Mouse (Mus musculus) heart, adult 2 months (tissue): ENCODE data around the gene Gm37240. TPM values are rescaled to one million over a fixed set of nuclear protein-coding genes. Genes with fewer than 3 reads are reported as not detected.

Experiments used
- DNase-seq, 2 experiments: peaks; one replicate each; pipeline ENCODE4 v3.0.0; 2021
- H3K27ac ChIP-seq: fragments of 200-600 bp; 2 replicates; pipeline ENCODE4 v1.8.1; 2022
- H3K27me3 ChIP-seq: fragments of 200-500 bp; 2 replicates; pipeline ENCODE4 v1.6.1; 2012; ENCODE audit warnings: mild to moderate bottlenecking, low read length, inconsistent platforms, mixed read lengths; ENCODE audit not compliant: control insufficient read depth, insufficient read depth
- H3K36me3 ChIP-seq: fragments of 200-500 bp; 2 replicates; pipeline ENCODE4 v1.6.1; 2012; ENCODE audit warnings: low read length, inconsistent platforms; ENCODE audit not compliant: control insufficient read depth, insufficient read depth
- H3K4me1 ChIP-seq: fragments of 200-500 bp; 2 replicates; pipeline ENCODE4 v1.6.1; 2011; ENCODE audit warnings: low read length; ENCODE audit not compliant: control insufficient read depth, insufficient read depth
- H3K4me3 ChIP-seq: fragments of 200-600 bp; 2 replicates; pipeline ENCODE4 v1.8.1; 2022
- H3K79me2 ChIP-seq: fragments of 200-500 bp; replicated peaks from 2 replicates; pipeline ENCODE4 v1.6.1; 2012; ENCODE audit warnings: mild to moderate bottlenecking, inconsistent platforms, low read length, moderate library complexity, mixed read lengths; ENCODE audit not compliant: control insufficient read depth, insufficient read depth
- H3K9ac ChIP-seq: fragments of 200-500 bp; 2 replicates; pipeline ENCODE4 v1.6.1; 2012; ENCODE audit warnings: low read depth, mild to moderate bottlenecking, control low read depth, inconsistent platforms, low read length, mixed read lengths
- CTCF ChIP-seq: fragments of 200-600 bp; IDR thresholded peaks from 2 replicates; pipeline ENCODE4 v1.8.1; 2022; ENCODE audit warnings: antibody characterized with exemption, mild to moderate bottlenecking, moderate library complexity
- EP300 ChIP-seq: fragments of 200-500 bp; IDR thresholded peaks from 2 replicates; pipeline ENCODE4 v1.6.1; 2011; ENCODE audit warnings: low read depth, low read length, control low read depth; ENCODE audit not compliant: insufficient read depth
- POLR2A ChIP-seq: fragments of 200-500 bp; IDR thresholded peaks from 2 replicates; pipeline ENCODE4 v1.6.1; 2011; ENCODE audit warnings: mild to moderate bottlenecking, low read depth, low read length, control low read depth; ENCODE audit not compliant: insufficient read depth
- WGBS: fragments of 180-500 bp; shearing (Covaris S2); methylation state at CpG from one replicate; pipeline ENCODE4 v1.1.7; 2018; 5-methylcytosine and 5-hydroxymethylcytosine counted together
- intact Hi-C: fragments of 180-260 bp; cut with DNase I; formaldehyde crosslinking; loops from one replicate; pipeline ENCODE4 v1.15.1; 2025
- polyA plus RNA-seq: library from polyadenylated mRNA; depleted of rRNA; stranded (reverse); fragments of >200 nt; gene quantifications from 2 replicates; pipeline ENCODE4 v1.2.3, GENCODE M21; 2012
- total RNA-seq, 2 experiments: library from RNA; stranded (reverse); gene quantifications; 2 replicates each; pipeline ENCODE4 v1.2.3; 2021

The Gm37240 gene
- total and polyA plus RNA-seq, 3 experiments, result 25.0 to 45.3 (median 36.6) TPM

DNA sequence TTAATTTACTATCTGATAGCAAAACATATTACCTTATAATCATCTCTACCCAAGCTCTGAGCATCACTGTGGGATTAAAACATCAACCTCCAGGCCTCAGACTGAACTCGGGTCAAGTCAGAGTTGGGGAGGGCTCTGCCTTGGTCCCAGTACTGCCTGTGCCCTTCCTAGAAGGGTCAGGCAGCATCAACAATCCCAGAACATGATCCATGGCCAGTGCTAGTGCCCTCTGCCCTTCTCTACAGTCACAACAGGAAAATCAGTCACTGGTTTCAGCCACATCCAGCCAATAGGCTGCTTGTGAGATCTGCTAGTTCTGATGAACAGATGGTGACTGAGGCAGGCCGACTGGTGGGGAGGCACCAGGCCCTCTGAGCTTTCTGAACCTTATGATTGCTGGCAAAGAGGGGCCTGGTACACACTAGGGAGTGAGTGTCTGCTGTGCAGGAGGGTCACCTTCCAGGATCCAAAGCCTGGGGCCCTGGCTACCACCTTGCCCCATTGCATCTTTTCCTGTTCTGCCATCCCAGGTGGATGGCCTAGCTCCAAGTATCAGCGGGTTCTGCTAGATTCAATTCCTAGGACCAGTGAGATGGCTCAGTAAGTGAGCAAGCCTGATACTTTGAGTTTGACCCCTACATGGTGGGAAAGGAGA lies 401.7 kb downstream of the Gm37240 start:
- Histone ChIP-seq H3K79me2 (no peaks in the 10 kb centered on the region), H3K36me3 (no peaks in the 10 kb centered on the region), H3K9ac (no peak overlapping the region), H3K27me3 (no peaks in the 10 kb centered on the region), H3K27ac (no peak overlapping the region), H3K4me3 (no peak overlapping the region), H3K4me1 (no peaks in the 10 kb centered on the region)
- 82% methylated on average over 3 of the region's 3 CpGs for WGBS
- TF ChIP-seq EP300, result no peak
- no peak for DNase-seq
- intact Hi-C loops, result no loop called here

- peak in 1 of 2 experiments; percentile 12 for DNase-seq
- Histone ChIP-seq H3K79me2 (no peaks in the 10 kb centered on the region), H3K4me3 (no peak overlapping the region), H3K36me3 (no peaks in the 10 kb centered on the region), H3K4me1 (no peaks in the 10 kb centered on the region), H3K27me3 (no peaks in the 10 kb centered on the region), H3K9ac (no peak overlapping the region), H3K27ac (no peak overlapping the region)
- no peak for TF ChIP-seq POLR2A
- no peak for TF ChIP-seq EP300
- TF ChIP-seq CTCF, result no peak
- 48% methylated on average over 5 of the region's 5 CpGs for WGBS
- intact Hi-C loops, result no loop called here
These were observed 404.7 kb downstream of the Gm37240 start for GRCm38 (mm10) chr3:85482636-85483035.

DNA sequence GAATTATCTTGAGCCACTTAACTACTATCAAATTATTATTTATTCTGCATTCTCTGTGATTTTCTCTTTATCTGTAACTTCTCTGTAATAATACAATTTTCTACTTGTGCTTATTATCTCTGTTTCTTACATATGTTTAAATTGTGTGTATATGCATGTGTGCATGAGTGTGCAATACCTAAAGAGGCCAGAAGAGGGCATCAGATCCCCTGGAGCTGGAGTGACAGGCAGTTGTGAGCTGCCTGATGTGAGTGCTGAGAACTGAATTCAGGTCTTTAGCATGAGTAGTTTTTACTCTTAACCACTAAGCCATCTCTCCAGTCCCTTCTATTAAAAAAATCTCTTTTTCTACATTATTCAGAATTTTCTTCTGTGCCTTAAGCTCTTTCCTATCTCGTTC lies 406.7 kb downstream of the Gm37240 start:
- H3K27ac ChIP-seq, result no peak overlapping the region
- no peak overlapping the region for H3K9ac ChIP-seq
- no peak overlapping the region for H3K4me3 ChIP-seq
- intact Hi-C loops, result no loop called here
- no peak for DNase-seq
- no peaks in the 10 kb centered on the region for H3K79me2 ChIP-seq
- 90% methylated on average over 1 of the region's 1 CpGs for WGBS
- no peaks in the 10 kb centered on the region for H3K27me3 ChIP-seq
- TF ChIP-seq EP300 (no peak), CTCF (peak; percentile 46), POLR2A (no peak)
- no peaks in the 10 kb centered on the region for H3K36me3 ChIP-seq
- H3K4me1 ChIP-seq, result no peaks in the 10 kb centered on the region

DNA sequence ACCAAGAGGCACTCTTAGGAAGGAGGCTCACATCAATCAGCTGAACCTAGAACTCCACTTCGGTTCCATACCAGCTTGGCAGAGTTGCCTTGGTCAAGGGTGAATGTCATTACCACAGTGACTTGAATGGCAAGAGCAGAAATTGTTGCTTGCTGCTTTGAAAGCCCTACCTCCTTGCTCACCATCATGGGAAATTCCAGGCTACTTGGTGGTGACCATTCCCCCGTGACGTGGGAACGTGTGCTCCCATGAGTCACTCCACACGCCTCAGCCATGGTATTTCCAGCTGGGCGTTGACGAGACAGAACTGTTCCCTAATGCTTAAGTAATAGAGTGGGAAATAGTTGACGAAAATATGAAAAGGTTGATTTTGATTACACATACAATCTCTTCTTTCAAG lies 408.6 kb downstream of the Gm37240 start:
- H3K79me2 ChIP-seq, result no peaks in the 10 kb centered on the region
- intact Hi-C loops, result no loop called here
- H3K27me3 ChIP-seq, result no peaks in the 10 kb centered on the region
- H3K4me3 ChIP-seq, result no peak overlapping the region
- H3K27ac ChIP-seq, result no peak overlapping the region
- no peaks in the 10 kb centered on the region for H3K36me3 ChIP-seq
- no peaks in the 10 kb centered on the region for H3K4me1 ChIP-seq
- DNase-seq, result no peak
- 83% methylated on average over 8 of the region's 8 CpGs for WGBS
- no peak overlapping the region for H3K9ac ChIP-seq
- TF ChIP-seq CTCF (no peak), POLR2A (no peak), EP300 (no peak)

DNA sequence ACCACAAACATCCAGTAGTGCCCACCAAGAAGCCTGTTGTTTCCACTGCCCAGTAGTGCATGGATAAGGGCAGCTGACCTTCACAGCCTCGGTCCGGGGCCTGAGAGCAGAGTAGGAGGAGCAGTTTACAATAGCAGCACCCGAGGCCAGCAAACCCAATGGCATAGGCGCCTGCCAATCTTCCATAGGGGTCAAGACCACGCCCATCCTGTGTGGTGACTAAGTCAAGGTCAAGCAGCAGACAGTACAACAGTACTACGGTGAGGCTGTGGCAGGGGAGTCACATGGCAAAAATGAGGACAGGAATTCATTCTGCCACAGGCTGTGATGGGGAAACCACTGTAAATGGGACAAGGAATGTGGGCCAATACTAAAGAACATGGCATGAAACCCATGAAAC lies 417.6 kb downstream of the Gm37240 start:
- no peak overlapping the region for H3K27ac ChIP-seq
- no peaks in the 10 kb centered on the region for H3K27me3 ChIP-seq
- intact Hi-C loops, result no loop called here
- no peaks in the 10 kb centered on the region for H3K4me1 ChIP-seq
- H3K36me3 ChIP-seq, result no peaks in the 10 kb centered on the region
- no peak overlapping the region for H3K4me3 ChIP-seq
- no peak overlapping the region for H3K9ac ChIP-seq
- no peaks in the 10 kb centered on the region for H3K79me2 ChIP-seq
- 61% methylated on average over 6 of the region's 6 CpGs for WGBS
- DNase-seq, result no peak
- TF ChIP-seq POLR2A (no peak), EP300 (no peak), CTCF (no peak)

DNA sequence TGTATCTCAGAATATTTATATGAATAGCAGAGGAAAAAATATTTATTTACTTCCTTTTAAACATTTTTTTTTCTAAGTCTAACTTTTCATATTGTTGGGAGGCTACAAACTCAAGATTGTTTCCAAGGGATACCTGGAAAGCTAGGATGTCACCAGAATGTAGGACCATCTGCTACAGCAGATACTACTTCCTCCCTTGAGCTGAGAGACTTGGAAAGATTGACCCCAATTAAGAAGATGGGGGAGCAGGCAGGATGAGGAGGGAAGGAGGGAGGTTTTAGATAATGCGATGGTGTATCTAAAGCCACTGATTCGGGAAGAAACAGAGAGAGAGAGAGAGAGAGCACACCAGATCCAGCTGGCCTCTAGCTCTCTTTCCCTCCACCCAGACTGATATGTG lies 418.3 kb downstream of the Gm37240 start:
- TF ChIP-seq CTCF (no peak), POLR2A (no peak), EP300 (no peak)
- whole genome bisulfite sequencing, result 37% methylated on average over 2 of the region's 2 CpGs
- Histone ChIP-seq H3K36me3 (no peaks in the 10 kb centered on the region), H3K79me2 (no peaks in the 10 kb centered on the region), H3K4me1 (no peaks in the 10 kb centered on the region), H3K27me3 (no peaks in the 10 kb centered on the region), H3K4me3 (no peak overlapping the region), H3K9ac (no peak overlapping the region), H3K27ac (no peak overlapping the region)
- intact Hi-C loops, result no loop called here
- no peak for DNase-seq
